Mouse (Mus musculus) layer of hippocampus, adult 11-12 months (tissue): ENCODE data around the gene Tbc1d4.

ENCODE experiments used
- DNase-seq: peaks from one replicate; pipeline ENCODE4 v3.0.0; 2022; ENCODE audit warnings: low spot score

Tbc1d4 gene

DNA sequence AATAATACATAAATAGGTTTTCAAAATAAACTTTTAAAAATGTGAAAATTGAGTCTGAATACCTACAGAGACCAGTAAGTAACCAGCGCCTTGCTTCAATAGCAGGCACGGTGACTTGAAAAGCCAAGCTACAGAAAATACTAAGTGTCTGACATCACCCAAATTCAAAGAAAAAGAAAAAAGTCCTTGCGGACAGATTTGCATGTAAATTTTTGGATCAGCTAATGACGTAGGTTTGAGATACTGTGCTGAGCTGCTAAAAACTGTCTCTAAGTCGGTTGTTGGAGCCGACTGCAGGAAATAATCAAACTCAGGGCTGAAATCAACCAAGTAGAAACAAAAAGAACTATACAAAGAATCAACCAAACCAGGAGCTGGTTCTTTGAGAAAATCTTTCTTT, 107.1 kb downstream of the Tbc1d4 start:
- no peak for DNase-seq

GRCm38 (mm10) chr14:101501452-101501851, 107.5 kb downstream of the Tbc1d4 start:
- no peak for DNase-seq

GRCm38 (mm10) chr14:101500826-101501225, 108.2 kb downstream of the Tbc1d4 start:
- DNase-seq: no peak

DNA sequence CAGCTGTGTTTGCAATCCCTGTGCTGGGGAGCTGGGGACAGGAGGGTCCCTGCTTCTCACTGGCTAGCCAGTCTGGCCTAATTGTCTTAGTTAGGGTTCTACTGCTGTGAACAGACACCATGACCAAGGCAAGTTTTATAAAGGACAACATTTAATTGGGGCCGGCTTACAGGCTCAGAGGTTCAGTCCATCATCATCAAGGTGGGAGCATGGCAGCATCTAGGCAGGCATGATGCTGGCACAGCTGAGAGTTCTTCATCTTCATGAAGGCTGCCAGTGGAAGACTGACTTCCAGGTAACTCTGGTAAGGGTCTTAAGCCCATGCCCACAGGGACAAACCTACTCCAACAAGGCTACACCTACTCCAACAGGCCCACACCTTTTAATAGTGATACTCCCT, 109.2 kb downstream of the Tbc1d4 start:
- no peak for DNase-seq

GRCm38 (mm10) chr14:101488264-101488810, 120.7 kb downstream of the Tbc1d4 start:
- no peak for DNase-seq

GRCm38 (mm10) chr14:101486550-101486949, 122.4 kb downstream of the Tbc1d4 start:
- DNase-seq: no peak

DNA sequence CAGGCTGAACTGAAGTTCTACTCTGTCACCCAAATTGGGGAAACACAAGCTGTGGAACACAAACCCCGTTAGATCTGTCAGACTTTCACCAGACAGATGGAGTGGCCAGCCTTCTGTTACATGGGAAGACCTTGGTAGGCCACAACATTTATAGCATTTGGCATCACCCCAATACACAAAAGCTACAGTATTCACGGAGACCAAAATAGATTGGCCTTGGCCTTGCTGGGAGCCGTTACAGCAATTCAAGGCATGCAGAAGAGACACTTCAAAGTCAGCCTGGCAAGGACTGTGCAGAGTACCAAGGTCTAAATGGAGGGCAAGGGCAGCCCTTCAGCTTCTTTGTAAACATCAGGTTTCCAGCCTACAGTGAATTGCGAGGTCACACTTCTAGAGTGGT, 125.8 kb downstream of the Tbc1d4 start:
- no peak for DNase-seq

DNA sequence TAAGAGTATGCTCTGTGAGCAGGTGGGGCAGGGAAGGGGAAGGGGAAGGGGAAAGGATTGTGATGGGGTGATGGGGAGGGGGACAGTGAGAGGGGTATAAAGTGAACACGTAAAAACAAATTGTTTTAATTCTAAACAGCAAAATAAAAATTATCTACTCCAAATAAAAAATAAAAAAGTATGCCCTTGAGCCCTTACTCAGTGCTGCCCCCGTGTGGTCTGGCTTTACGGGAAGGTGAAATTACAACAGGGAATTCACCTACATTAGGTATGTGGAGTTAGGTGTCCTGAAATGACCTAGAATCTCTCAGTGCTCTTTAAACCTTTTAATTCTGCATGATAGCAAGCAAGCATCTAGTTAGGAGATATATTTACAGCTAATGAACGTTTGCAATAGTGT, 126.7 kb downstream of the Tbc1d4 start:
- DNase-seq: no peak

GRCm38 (mm10) chr14:101481165-101481564, 127.8 kb downstream of the Tbc1d4 start:
- DNase-seq: no peak

GRCm38 (mm10) chr14:101480541-101480940, 128.4 kb downstream of the Tbc1d4 start:
- DNase-seq: no peak

- DNase-seq: no peak
Observed at GRCm38 (mm10) chr14:101477827-101478220, 131.2 kb downstream of the Tbc1d4 start.

DNA sequence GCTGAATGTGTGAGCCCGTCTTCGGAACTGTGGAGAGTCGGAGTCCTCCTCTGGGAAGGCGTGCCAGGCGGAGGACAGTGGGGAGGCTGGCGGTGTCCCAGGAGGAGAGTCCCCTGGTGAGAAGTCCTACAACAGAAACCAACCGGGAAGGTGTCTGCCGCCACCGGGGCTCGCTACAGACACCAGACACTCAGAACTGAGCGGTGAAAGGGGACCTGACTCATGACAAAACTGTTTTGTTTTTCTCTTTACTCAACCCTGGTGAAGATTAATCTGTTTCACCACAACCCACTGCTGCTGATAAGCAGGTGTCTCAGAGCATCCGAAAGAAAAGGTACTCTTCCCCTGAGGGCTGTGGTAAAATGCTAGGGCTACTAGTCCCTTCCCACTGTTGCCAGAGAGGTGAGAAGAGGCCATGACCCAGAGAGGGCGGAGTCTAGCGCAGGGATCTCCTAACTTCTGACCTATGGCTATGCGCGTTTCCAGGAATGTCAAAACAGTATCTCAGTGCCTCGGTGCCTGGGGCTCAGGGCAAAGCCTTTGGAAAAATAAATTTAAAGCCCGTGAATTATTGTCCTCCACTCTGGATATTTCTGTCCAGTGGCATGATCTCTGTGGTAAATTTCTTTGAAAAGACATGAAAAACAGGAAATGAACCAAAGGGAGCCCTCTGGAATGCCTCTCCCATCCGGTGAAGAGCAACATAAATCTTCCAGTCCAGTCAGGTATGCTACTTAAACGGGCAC, 131.7 kb downstream of the Tbc1d4 start:
- DNase-seq: no peak

- DNase-seq: no peak
Observed at GRCm38 (mm10) chr14:101469475-101470093, 139.4 kb downstream of the Tbc1d4 start.

DNA sequence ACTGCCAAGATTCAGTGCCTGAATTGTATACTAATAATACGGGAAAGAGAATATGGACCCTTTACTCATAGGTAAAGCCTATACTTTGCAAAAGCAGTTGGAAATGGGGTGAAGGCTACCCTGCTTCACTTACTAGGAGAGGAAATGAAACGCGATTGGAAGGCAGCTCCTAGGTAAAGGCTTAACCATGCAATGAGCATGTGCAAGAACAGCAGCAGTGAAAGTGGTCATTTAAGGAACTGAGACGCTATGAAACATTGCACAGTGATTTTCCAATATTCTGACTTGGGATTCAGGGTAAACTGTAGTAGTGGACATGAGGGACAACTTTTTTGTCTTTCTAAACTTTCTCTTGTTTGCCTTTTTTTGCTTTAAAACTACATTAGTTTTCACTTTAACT, 140.8 kb downstream of the Tbc1d4 start:
- no peak for DNase-seq

GRCm38 (mm10) chr14:101467532-101467931, 141.5 kb downstream of the Tbc1d4 start:
- no peak for DNase-seq

- no peak for DNase-seq
Observed at GRCm38 (mm10) chr14:101466521-101466920, 142.5 kb downstream of the Tbc1d4 start.

DNA sequence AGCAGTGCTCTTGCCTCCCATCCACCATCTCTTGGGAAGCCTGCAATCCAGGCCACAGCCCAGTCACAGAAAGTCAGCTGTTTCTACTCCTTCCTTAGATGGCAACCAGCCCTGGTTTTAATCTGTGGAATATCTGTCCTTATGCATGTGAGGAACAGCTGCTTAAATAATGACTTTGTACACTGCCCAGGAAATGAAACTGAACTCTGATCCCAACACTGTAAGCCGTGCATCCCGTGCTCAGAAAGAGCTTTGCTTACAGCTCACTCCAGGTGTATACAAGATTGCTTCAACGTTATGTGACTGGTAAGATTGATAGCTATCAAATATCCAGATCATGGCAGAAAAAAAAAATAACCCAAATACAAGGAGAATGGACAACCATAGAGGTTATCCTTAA, 143.1 kb downstream of the Tbc1d4 start:
- DNase-seq: no peak

GRCm38 (mm10) chr14:101460768-101461167, 148.2 kb downstream of the Tbc1d4 start:
- DNase-seq: peak; percentile 52

DNA sequence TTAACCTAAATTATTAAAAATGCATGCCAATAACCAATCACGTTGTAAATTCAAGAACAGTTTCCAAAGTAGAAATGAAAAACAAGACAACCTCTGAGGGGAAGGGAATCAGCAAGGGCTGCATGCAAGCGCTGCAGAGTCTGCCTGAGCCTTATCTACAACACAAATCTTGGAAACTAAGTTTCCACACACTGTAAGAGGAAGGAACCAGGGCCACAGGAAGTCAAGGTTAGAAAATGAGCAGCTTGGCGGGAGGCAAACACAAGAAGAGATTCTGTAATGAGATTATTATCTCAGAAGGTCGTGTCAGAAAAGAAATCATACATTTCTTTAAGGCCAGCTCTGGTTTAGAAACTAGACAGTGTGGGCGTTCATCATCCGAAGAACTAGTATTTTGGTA, 156.1 kb downstream of the Tbc1d4 start:
- DNase-seq: no peak

- no peak for DNase-seq
Observed at GRCm38 (mm10) chr14:101447857-101448256, 161.1 kb downstream of the Tbc1d4 start.

DNA sequence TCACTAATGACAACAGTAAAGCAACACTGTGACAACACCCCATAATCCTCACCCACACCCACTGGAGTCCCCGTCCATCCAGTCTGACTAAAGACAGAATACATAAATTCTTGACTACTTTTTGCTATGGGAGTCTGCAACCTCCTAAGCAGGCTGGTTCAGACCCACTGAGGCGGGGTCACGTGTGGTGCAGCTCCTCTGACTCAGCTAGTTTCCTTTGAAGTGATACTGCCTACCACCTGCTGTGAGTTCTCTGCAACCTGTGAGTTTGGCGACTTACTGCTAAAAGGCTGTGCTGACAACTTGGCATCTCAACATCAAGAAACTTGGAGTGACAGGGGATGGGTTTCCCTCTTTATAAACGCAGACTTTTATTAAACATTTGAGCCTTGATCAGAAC, 163.8 kb downstream of the Tbc1d4 start:
- DNase-seq: no peak

GRCm38 (mm10) chr14:101437925-101438324, 171.1 kb downstream of the Tbc1d4 start:
- DNase-seq: no peak

DNA sequence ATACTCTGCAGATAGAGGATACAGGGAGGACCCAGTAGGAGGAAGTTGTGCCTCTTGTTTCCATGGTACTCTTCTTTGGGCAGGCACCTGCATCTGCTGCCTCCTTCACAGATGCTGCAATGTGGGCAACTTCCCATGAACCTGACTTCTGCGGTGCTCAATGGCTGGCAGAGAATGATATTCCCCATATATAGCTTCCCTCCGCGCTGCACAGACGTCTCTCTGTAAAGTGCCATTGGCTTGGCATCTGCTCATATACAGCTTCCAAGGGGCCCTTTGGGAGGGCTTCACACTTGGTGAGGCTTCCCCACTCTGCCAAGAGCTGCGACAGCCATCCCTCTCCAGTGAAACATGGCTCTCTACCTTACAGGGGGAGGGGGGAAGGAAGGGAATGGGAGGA, 178.5 kb downstream of the Tbc1d4 start:
- peak; percentile 12 for DNase-seq
